Mouse (Mus musculus) heart, embryonic 16.5 days (tissue): ENCODE data around the gene Uvrag. TPM values are rescaled to one million over a fixed set of nuclear protein-coding genes. Genes with fewer than 3 reads are reported as not detected.

Source experiments
- ATAC-seq: fragments of 200-750 bp; cut with Nextera tagmentation; replicated peaks from 2 replicates; pipeline ENCODE4 v1.8.0; 2017; ENCODE audit warnings: moderate number of reproducible peaks; ENCODE audit not compliant: insufficient read depth, low FRiP score; ENCODE audit errors: extremely low read depth
- H3K27ac ChIP-seq: fragments of 300-500 bp; sonication (generic); 2 replicates; pipeline ENCODE4 v1.5.1; 2014; ENCODE audit warnings: mild to moderate bottlenecking, low read length, control low read depth, moderate library complexity
- H3K27me3 ChIP-seq: fragments of 300-500 bp; sonication (generic); 2 replicates; pipeline ENCODE4 v1.6.1; 2014; ENCODE audit warnings: low read length, mixed read lengths; ENCODE audit not compliant: control insufficient read depth, insufficient read depth
- H3K36me3 ChIP-seq: fragments of 300-500 bp; sonication (generic); 2 replicates; pipeline ENCODE4 v1.6.1; 2014; ENCODE audit not compliant: control insufficient read depth, insufficient read depth
- H3K4me1 ChIP-seq: fragments of 300-500 bp; sonication (generic); 2 replicates; pipeline ENCODE4 v1.6.1; 2014; ENCODE audit warnings: low read length, mixed read lengths; ENCODE audit not compliant: control insufficient read depth, insufficient read depth
- H3K4me2 ChIP-seq: fragments of 300-500 bp; sonication (generic); 2 replicates; pipeline ENCODE4 v1.6.1; 2014; ENCODE audit warnings: low read depth, mild to moderate bottlenecking, control low read depth, low read length
- H3K4me3 ChIP-seq: fragments of 300-500 bp; sonication (generic); 2 replicates; pipeline ENCODE4 v1.5.1; 2014; ENCODE audit warnings: mild to moderate bottlenecking, control low read depth, low read length
- H3K9ac ChIP-seq: fragments of 300-500 bp; sonication (generic); 2 replicates; pipeline ENCODE4 v1.6.1; 2014; ENCODE audit warnings: low read length, control low read depth
- H3K9me3 ChIP-seq: fragments of 300-500 bp; sonication (generic); replicated peaks from 2 replicates; pipeline ENCODE4 v1.6.1; 2016; ENCODE audit warnings: low read length; ENCODE audit not compliant: control insufficient read depth
- WGBS: fragments of 180-500 bp; shearing (Covaris S2); extraction: QIAGEN DNeasy Blood & Tissue Kit; methylation state at CpG from one replicate; pipeline ENCODE4 v1.1.7; 2014; 5-methylcytosine and 5-hydroxymethylcytosine counted together
- polyA plus RNA-seq: library from polyadenylated mRNA; unstranded; fragments of >200 nt; fragmentation: Nextera tagmentation; extraction: Ambion mirVana; gene quantifications from 2 replicates; pipeline ENCODE4 v1.2.1, GENCODE M21; 2015

The Uvrag gene
- polyA plus RNA-seq, 1 experiment from 2014 or later, result 16.3 TPM

DNA sequence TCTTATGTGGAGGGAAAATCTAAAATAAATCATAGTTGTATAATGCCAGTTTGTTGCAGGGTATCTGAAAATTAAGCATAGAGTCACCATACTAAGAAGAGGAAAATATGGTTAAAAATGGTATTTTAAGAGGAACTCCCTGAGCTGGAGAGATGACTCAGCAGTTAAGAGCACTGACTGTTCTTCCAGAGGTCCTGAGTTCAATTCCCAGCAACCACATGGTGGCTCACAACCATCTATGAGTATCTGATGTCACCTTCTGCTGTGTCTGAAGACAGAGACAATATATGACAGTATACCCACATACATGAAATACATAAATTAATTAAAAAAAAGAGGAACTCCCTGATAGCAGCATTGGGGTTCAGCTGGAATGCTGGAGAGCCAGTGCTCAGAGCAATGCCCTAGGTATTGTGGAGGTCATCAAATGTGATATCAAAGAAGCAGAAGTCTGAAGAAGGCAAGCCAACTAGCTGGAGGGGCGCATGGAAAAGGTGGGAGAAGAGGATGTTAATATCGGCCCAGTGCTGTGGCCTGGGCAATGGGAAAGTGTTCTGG lies 149.7 kb downstream of the Uvrag start:
- ATAC-seq, result no peak
- H3K4me1 ChIP-seq, result peaks cover 9% of the 10 kb centered on the region
- no peaks in the 10 kb centered on the region for H3K9me3 ChIP-seq
- H3K27ac ChIP-seq, result no peak overlapping the region
- H3K36me3 ChIP-seq, result peaks cover 14% of the 10 kb centered on the region; the same call in 1 of the 2 replicates
- no peak overlapping the region for H3K4me2 ChIP-seq
- H3K4me3 ChIP-seq, result no peak overlapping the region
- no peaks in the 10 kb centered on the region for H3K27me3 ChIP-seq
- no peak overlapping the region for H3K9ac ChIP-seq
- 91% methylated on average over 2 of the region's 2 CpGs for WGBS

GRCm38 (mm10) chr7:98990510-98990909 lies 150.4 kb downstream of the Uvrag start:
- Histone ChIP-seq H3K27me3 (no peaks in the 10 kb centered on the region), H3K9ac (no peak overlapping the region), H3K9me3 (no peaks in the 10 kb centered on the region), H3K4me1 (peaks cover 17% of the 10 kb centered on the region), H3K4me2 (no peak overlapping the region), H3K27ac (no peak overlapping the region), H3K36me3 (peaks cover 14% of the 10 kb centered on the region; the same call in 1 of the 2 replicates), H3K4me3 (no peak overlapping the region)
- no peak for ATAC-seq
- 41% methylated on average over 1 of the region's 1 CpGs for WGBS

GRCm38 (mm10) chr7:98986962-98987441 lies 153.9 kb downstream of the Uvrag start:
- H3K9ac ChIP-seq, result no peak overlapping the region
- peaks cover 23% of the 10 kb centered on the region for H3K4me1 ChIP-seq
- no peak for ATAC-seq
- no peak overlapping the region for H3K4me3 ChIP-seq
- H3K27me3 ChIP-seq, result no peaks in the 10 kb centered on the region
- H3K4me2 ChIP-seq, result no peak overlapping the region
- H3K9me3 ChIP-seq, result no peaks in the 10 kb centered on the region
- peaks cover 14% of the 10 kb centered on the region; the same call in 1 of the 2 replicates for H3K36me3 ChIP-seq
- 93% methylated on average over 14 of the region's 14 CpGs for WGBS
- H3K27ac ChIP-seq, result no peak overlapping the region

DNA sequence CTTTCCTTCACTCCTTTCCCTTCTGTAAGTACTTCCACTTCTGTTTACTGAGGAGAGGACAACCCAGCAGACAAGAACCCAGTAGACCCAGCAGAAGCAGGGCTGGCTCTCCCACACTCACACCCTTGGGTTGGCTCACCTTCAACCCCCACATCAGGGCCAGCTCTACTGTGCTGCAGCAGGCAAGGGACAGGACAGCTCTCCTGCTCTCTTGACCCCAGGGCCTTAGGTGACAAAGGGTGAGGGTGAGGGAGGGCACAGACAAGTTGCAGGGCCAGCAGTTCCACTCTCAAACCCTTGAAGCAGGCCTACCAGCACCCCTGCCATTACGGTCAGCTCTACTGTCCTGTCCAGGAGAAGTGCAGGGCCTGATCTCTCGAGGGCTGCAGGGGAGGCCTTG lies 155.0 kb downstream of the Uvrag start:
- peak overlapping the region; percentile 93 for H3K27ac ChIP-seq
- no peaks in the 10 kb centered on the region for H3K9me3 ChIP-seq
- H3K4me2 ChIP-seq, result peak overlapping the region; percentile 27; the same call in 1 of the 2 replicates
- H3K9ac ChIP-seq, result peak overlapping the region; percentile 4; the same call in 1 of the 2 replicates
- H3K4me1 ChIP-seq, result peaks cover 25% of the 10 kb centered on the region
- 58% methylated on average over 2 of the region's 2 CpGs for WGBS
- peak; percentile 43; the same call in 1 of the 2 replicates for ATAC-seq
- peaks cover 14% of the 10 kb centered on the region; the same call in 1 of the 2 replicates for H3K36me3 ChIP-seq
- no peaks in the 10 kb centered on the region for H3K27me3 ChIP-seq
- no peak overlapping the region for H3K4me3 ChIP-seq

DNA sequence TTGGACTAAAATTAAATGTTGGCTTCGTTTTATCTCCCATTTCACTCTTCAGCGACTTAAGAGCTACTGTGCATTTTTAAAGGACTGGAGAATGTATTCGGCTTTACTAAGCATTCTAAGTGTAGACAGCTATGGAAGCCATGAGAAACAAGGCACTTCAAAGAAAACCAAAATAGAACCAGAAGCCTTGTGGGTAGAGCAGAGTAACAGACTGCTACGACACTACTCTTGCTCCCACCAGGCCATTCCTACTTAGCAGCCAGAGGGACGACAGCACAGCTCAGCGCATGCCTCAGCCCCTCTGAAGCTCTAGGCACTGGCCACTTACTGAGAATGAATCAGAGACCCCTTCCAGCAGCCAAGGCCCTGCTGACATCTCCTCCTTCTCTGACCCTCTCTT lies 155.5 kb downstream of the Uvrag start:
- Histone ChIP-seq H3K4me2 (peak overlapping the region; percentile 27), H3K9me3 (no peaks in the 10 kb centered on the region), H3K27ac (peak overlapping the region; percentile 93), H3K36me3 (peaks cover 12% of the 10 kb centered on the region; the same call in 1 of the 2 replicates), H3K4me1 (peaks cover 25% of the 10 kb centered on the region), H3K27me3 (no peaks in the 10 kb centered on the region), H3K9ac (peak overlapping the region; percentile 4; the same call in 1 of the 2 replicates), H3K4me3 (no peak overlapping the region)
- ATAC-seq, result peak; percentile 87
- 38% methylated on average over 6 of the region's 6 CpGs for WGBS

DNA sequence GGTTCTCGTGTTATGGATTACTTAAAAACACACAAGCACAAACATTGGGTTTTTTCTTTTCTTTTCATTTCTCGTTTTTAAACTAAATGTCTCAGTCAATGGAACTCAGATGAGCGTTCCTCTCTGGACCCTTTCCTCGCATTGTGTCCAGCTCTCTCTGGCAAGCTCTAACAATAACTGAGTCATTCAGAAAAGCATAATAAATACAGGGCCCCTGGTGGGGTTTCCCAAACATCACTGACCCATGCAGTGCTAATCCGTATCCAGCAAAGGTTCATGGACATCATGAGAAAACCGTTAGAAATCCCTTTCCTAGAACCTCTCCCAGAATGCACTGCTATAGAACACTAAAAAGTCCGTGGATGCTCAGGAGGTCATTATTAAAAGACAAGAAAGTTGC lies 156.6 kb downstream of the Uvrag start:
- Histone ChIP-seq H3K9me3 (no peaks in the 10 kb centered on the region), H3K4me3 (no peak overlapping the region), H3K4me1 (peaks cover 25% of the 10 kb centered on the region), H3K9ac (no peak overlapping the region), H3K4me2 (no peak overlapping the region), H3K27ac (0 out of 2 replicates have a peak overlapping the region, but pooled peaks have one; percentile 13), H3K27me3 (no peaks in the 10 kb centered on the region), H3K36me3 (peaks cover 7% of the 10 kb centered on the region; the same call in 1 of the 2 replicates)
- 77% methylated on average over 7 of the region's 7 CpGs for WGBS
- no peak for ATAC-seq

GRCm38 (mm10) chr7:98983058-98983457 lies 157.9 kb downstream of the Uvrag start:
- Histone ChIP-seq H3K9ac (no peak overlapping the region), H3K9me3 (no peaks in the 10 kb centered on the region), H3K4me2 (no peak overlapping the region), H3K27ac (no peak overlapping the region), H3K4me3 (no peak overlapping the region), H3K4me1 (peaks cover 25% of the 10 kb centered on the region), H3K36me3 (peaks cover 3% of the 10 kb centered on the region; the same call in 1 of the 2 replicates), H3K27me3 (no peaks in the 10 kb centered on the region)
- WGBS, result 89% methylated on average over 12 of the region's 12 CpGs
- no peak for ATAC-seq

GRCm38 (mm10) chr7:98981423-98981822 lies 159.5 kb downstream of the Uvrag start:
- H3K4me1 ChIP-seq, result peaks cover 23% of the 10 kb centered on the region
- no peak overlapping the region for H3K4me2 ChIP-seq
- no peaks in the 10 kb centered on the region for H3K9me3 ChIP-seq
- H3K9ac ChIP-seq, result no peak overlapping the region
- H3K27me3 ChIP-seq, result no peaks in the 10 kb centered on the region
- H3K36me3 ChIP-seq, result no peaks in the 10 kb centered on the region
- H3K4me3 ChIP-seq, result no peak overlapping the region
- 67% methylated on average over 6 of the region's 6 CpGs for WGBS
- H3K27ac ChIP-seq, result no peak overlapping the region
- no peak for ATAC-seq

GRCm38 (mm10) chr7:98976839-98977457 lies 164.0 kb downstream of the Uvrag start:
- no peak overlapping the region for H3K4me2 ChIP-seq
- no peak overlapping the region for H3K27ac ChIP-seq
- no peak overlapping the region for H3K9ac ChIP-seq
- no peaks in the 10 kb centered on the region for H3K9me3 ChIP-seq
- no peak for ATAC-seq
- H3K4me3 ChIP-seq, result no peak overlapping the region
- peaks cover 2% of the 10 kb centered on the region; the same call in 1 of the 2 replicates for H3K4me1 ChIP-seq
- no peaks in the 10 kb centered on the region for H3K27me3 ChIP-seq
- H3K36me3 ChIP-seq, result no peaks in the 10 kb centered on the region
- 81% methylated on average over 12 of the region's 12 CpGs for WGBS
